In genomic region chr13:11757894-11758293, GRCm38 (mm10) we compare ENCODE assay signal across 14 mouse cellular contexts.
DNase-seq lines count a peak whose midpoint lies in the region; ATAC-seq and TF ChIP-seq lines count a peak whose summit lies in the region.
"Had no signal": no experiment of that assay in that cellular context is flagged by ENCODE, and none has a peak within 500 bp of the region (broad histone marks: within the 10 kb centered on the region; RNA-seq: fewer than 3 reads in every experiment).

No protein-coding gene starts in this region.

- no peak for TF ChIP-seq CTCF in hindbrain, postnatal 0 days (IDR thresholded peaks at IDR 0.05; ENCODE audit: low read depth)
- TF ChIP-seq CTCF in olfactory bulb, adult 2 months (IDR thresholded peaks at IDR 0.05; ENCODE audit: insufficient read depth, low read depth, low read length): no peak

- no peak for DNase-seq in hindbrain, postnatal 0 days (ENCODE audit: low spot score)
- no peak for DNase-seq in neural tube, embryonic 10.5 days (ENCODE audit: extremely low spot score, low spot score)
- DNase-seq in embryo, embryonic 11 days: no peak
- DNase-seq: adrenal gland, postnatal 25 days; cerebellum, postnatal 36 days; liver; lung, embryonic 14.5 days; thymus, adult 18-20 months had no signal

- no peaks in the 10 kb centered on the region for H3K36me3 ChIP-seq in hindbrain, embryonic 16.5 days (ENCODE audit: control insufficient read depth, insufficient read depth, low read length)
- no peaks in the 10 kb centered on the region for H3K36me3 ChIP-seq in hindbrain, postnatal 0 days (ENCODE audit: insufficient read depth, low read length)
- no peaks in the 10 kb centered on the region for H3K36me3 ChIP-seq in neural tube, embryonic 14.5 days (ENCODE audit: control insufficient read depth, insufficient read depth, low read length)
- no peaks in the 10 kb centered on the region for H3K36me3 ChIP-seq in forebrain, embryonic 16.5 days (ENCODE audit: control insufficient read depth, insufficient read depth)
- H3K36me3 ChIP-seq: embryonic facial prominence, embryonic 13.5 days; kidney, embryonic 15.5 days had no signal

- ATAC-seq in hindbrain, embryonic 16.5 days: peak; percentile 50; the same call in 1 of the 2 replicates
- ATAC-seq in hindbrain, postnatal 0 days: no peak
- ATAC-seq in neural tube, embryonic 14.5 days (ENCODE audit: low read depth): peak; percentile 51; the same call in 1 of the 2 replicates
- peak; percentile 95 for ATAC-seq in forebrain, embryonic 16.5 days

- WGBS in hindbrain, embryonic 16.5 days: 26% methylated on average over 7 of the region's 7 CpGs
- 18% methylated on average over 7 of the region's 7 CpGs for WGBS in hindbrain, postnatal 0 days
- 51% methylated on average over 7 of the region's 7 CpGs for WGBS in neural tube, embryonic 14.5 days
- 14% methylated on average over 7 of the region's 7 CpGs for WGBS in forebrain, embryonic 16.5 days
- whole genome bisulfite sequencing in olfactory bulb, adult 2 months: 21% methylated on average over 7 of the region's 7 CpGs

- no peaks in the 10 kb centered on the region for H3K9me3 ChIP-seq in hindbrain, embryonic 16.5 days (ENCODE audit: control insufficient read depth, low read length)
- no peaks in the 10 kb centered on the region for H3K9me3 ChIP-seq in hindbrain, postnatal 0 days (ENCODE audit: low read length)
- H3K9me3 ChIP-seq in neural tube, embryonic 14.5 days (ENCODE audit: control insufficient read depth, low read length): no peaks in the 10 kb centered on the region
- no peaks in the 10 kb centered on the region for H3K9me3 ChIP-seq in forebrain, embryonic 16.5 days (ENCODE audit: control insufficient read depth, low read length)
- H3K9me3 ChIP-seq: embryonic facial prominence, embryonic 13.5 days; kidney, embryonic 15.5 days had no signal

- H3K4me2 ChIP-seq in hindbrain, embryonic 16.5 days (ENCODE audit: low read length): no peak overlapping the region
- H3K4me2 ChIP-seq in hindbrain, postnatal 0 days (ENCODE audit: low read depth, low read length): no peak overlapping the region
- no peak overlapping the region for H3K4me2 ChIP-seq in neural tube, embryonic 14.5 days (ENCODE audit: low read depth, low read length)
- H3K4me2 ChIP-seq in forebrain, embryonic 16.5 days (ENCODE audit: low read length): no peak overlapping the region
- H3K4me2 ChIP-seq: embryonic facial prominence, embryonic 13.5 days; kidney, embryonic 15.5 days; lung, embryonic 14.5 days had no signal

- no peak overlapping the region for H3K4me3 ChIP-seq in hindbrain, embryonic 16.5 days (ENCODE audit: low read length)
- H3K4me3 ChIP-seq in hindbrain, postnatal 0 days (ENCODE audit: low read length): no peak overlapping the region
- H3K4me3 ChIP-seq in neural tube, embryonic 14.5 days (ENCODE audit: low read depth, low read length): no peak overlapping the region
- H3K4me3 ChIP-seq in forebrain, embryonic 16.5 days (replicated peaks; ENCODE audit: low read length): no peak overlapping the region
- no peak overlapping the region for H3K4me3 ChIP-seq in olfactory bulb, adult 2 months (ENCODE audit: insufficient read depth, low read depth, low read length)
- H3K4me3 ChIP-seq: embryonic facial prominence, embryonic 13.5 days; kidney, embryonic 15.5 days had no signal

- no peak overlapping the region for H3K9ac ChIP-seq in hindbrain, embryonic 16.5 days (ENCODE audit: low read depth, low read length)
- H3K9ac ChIP-seq in hindbrain, postnatal 0 days (replicated peaks; ENCODE audit: low read length): no peak overlapping the region
- H3K9ac ChIP-seq in neural tube, embryonic 14.5 days (replicated peaks; ENCODE audit: low read depth, low read length): no peak overlapping the region
- no peak overlapping the region for H3K9ac ChIP-seq in forebrain, embryonic 16.5 days (replicated peaks; ENCODE audit: low read depth, low read length)
- H3K9ac ChIP-seq: embryonic facial prominence, embryonic 13.5 days; kidney, embryonic 15.5 days; lung, embryonic 14.5 days had no signal

- H3K4me1 ChIP-seq in hindbrain, embryonic 16.5 days (ENCODE audit: control insufficient read depth, insufficient read depth, low read depth, low read length): no peaks in the 10 kb centered on the region
- H3K4me1 ChIP-seq in hindbrain, postnatal 0 days (ENCODE audit: insufficient read depth, low read length): no peaks in the 10 kb centered on the region
- no peaks in the 10 kb centered on the region for H3K4me1 ChIP-seq in neural tube, embryonic 14.5 days (ENCODE audit: control insufficient read depth, insufficient read depth, low read length)
- peaks cover 7% of the 10 kb centered on the region for H3K4me1 ChIP-seq in forebrain, embryonic 16.5 days (replicated peaks; ENCODE audit: control insufficient read depth, insufficient read depth, low read length)
- H3K4me1 ChIP-seq in olfactory bulb, adult 2 months (ENCODE audit: control insufficient read depth, insufficient read depth, low read length): peaks cover 12% of the 10 kb centered on the region
- H3K4me1 ChIP-seq: embryonic facial prominence, embryonic 13.5 days; kidney, embryonic 15.5 days had no signal

- no peaks in the 10 kb centered on the region for H3K27me3 ChIP-seq in hindbrain, embryonic 16.5 days (replicated peaks; ENCODE audit: control insufficient read depth, insufficient read depth, low read length)
- H3K27me3 ChIP-seq in hindbrain, postnatal 0 days (ENCODE audit: insufficient read depth, low read length): no peaks in the 10 kb centered on the region
- H3K27me3 ChIP-seq in neural tube, embryonic 14.5 days (ENCODE audit: control insufficient read depth, insufficient read depth, low read length): no peaks in the 10 kb centered on the region
- no peaks in the 10 kb centered on the region for H3K27me3 ChIP-seq in forebrain, embryonic 16.5 days (replicated peaks; ENCODE audit: control insufficient read depth, insufficient read depth, low read length)
- H3K27me3 ChIP-seq: embryonic facial prominence, embryonic 13.5 days; kidney, embryonic 15.5 days had no signal

- no peak overlapping the region for H3K27ac ChIP-seq in hindbrain, embryonic 16.5 days (ENCODE audit: low read depth, low read length)
- no peak overlapping the region for H3K27ac ChIP-seq in hindbrain, postnatal 0 days
- H3K27ac ChIP-seq in neural tube, embryonic 14.5 days (ENCODE audit: low read depth, low read length): no peak overlapping the region
- H3K27ac ChIP-seq in forebrain, embryonic 16.5 days (ENCODE audit: low read length): no peak overlapping the region
- H3K27ac ChIP-seq in olfactory bulb, adult 2 months (ENCODE audit: insufficient read depth, low read depth, low read length): peak overlapping the region; percentile 78
- H3K27ac ChIP-seq: embryonic facial prominence, embryonic 13.5 days; kidney, embryonic 15.5 days had no signal

- no peak for TF ChIP-seq POLR2A in olfactory bulb, adult 2 months (IDR thresholded peaks at IDR 0.05; ENCODE audit: insufficient read depth, low read depth, low read length)
